Mouse (Mus musculus): ENCODE measurements around the gene Hcar1. TPM values are rescaled to one million over a fixed set of nuclear protein-coding genes. Genes with fewer than 3 reads are reported as not detected.

Gene Hcar1
- total and polyA plus RNA-seq, 3 experiments: not detected

DNA sequence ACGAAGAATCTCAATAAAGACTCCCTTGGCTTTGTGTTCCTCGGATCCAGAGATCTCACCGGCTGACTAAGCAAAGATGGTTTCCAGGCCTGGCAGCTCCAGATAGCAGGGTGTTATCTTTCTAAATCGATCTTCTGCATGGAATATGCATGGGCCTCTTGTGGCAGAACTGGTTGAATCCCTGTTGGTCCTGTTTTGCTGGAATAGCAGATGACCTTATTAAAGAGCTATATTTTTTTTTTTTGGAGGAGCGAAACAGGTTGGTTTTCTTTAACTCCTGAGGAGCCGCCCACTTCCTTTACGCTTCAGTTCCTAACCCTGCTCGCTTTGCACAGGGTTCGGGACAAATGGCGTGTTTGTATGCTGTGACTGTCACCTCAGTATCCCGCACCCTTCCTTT lies 16.6 kb upstream of the Hcar1 start:
- H3K9ac ChIP-seq (ENCODE audit: control insufficient read depth, low read depth, low read length, poor library complexity, severe bottlenecking): no peak overlapping the region
- DNase-seq (ENCODE audit: low read depth, low spot score): no peak
- peaks cover 3 to 21% of the 10 kb centered on the region in 2 experiments; a peak in 3 of 4 replicates for H3K4me1 ChIP-seq (ENCODE audit: control insufficient read depth in 1 of 2, insufficient read depth in 2 of 2, low read length in 2 of 2)

DNA sequence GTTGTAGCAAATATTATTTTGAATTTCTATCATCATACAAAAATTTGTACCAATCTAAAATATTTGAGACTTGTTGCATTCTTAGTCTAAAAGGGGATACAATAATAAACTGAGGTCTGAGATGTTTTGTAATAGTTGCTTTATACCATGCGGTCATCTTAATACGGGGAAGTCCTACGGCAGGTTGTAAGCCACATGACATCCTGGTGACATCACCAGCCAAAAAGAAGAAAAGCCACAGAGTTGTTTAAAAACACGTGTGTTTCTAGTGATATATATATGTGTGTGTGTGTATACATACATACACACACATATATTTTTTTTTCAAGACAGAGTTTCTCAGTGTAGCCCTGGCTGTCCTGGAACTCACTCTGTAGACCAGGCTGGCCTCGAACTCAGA lies 13.7 kb upstream of the Hcar1 start:
- H3K27ac ChIP-seq (ENCODE audit: control insufficient read depth, low read depth, low read length): no peak overlapping the region
- no peak overlapping the region for H3K9ac ChIP-seq (ENCODE audit: control insufficient read depth, low read depth, low read length, poor library complexity, severe bottlenecking)
- H3K36me3 ChIP-seq (ENCODE audit: control insufficient read depth in 1 of 2, insufficient read depth in 2 of 2, low read length in 2 of 2): peaks cover 0 to 17% of the 10 kb centered on the region in 2 experiments; a peak in 2 of 4 replicates
- TF ChIP-seq USF2 (IDR thresholded peaks at IDR 0.05; ENCODE audit: borderline replicate concordance in 1 of 2, insufficient read depth in 1 of 2, low read depth in 1 of 2, low read length in 2 of 2): no peak
- no peak for TF ChIP-seq NELFE (IDR thresholded peaks at IDR 0.05; ENCODE audit: low read depth, low read length)
- TF ChIP-seq MAFK (IDR thresholded peaks at IDR 0.05; ENCODE audit: borderline replicate concordance, low read depth, low read length): no peak
- TF ChIP-seq E2F4 (IDR thresholded peaks at IDR 0.05; ENCODE audit: borderline replicate concordance, low read depth, low read length): no peak
- TF ChIP-seq TCF12 (IDR thresholded peaks at IDR 0.05; ENCODE audit: low read depth, low read length): no peak
- no peak for TF ChIP-seq UBTF (IDR thresholded peaks at IDR 0.05; ENCODE audit: borderline replicate concordance, insufficient read depth, low read depth, low read length)
- no peak for TF ChIP-seq MYC (IDR thresholded peaks at IDR 0.05; ENCODE audit: low read depth, low read length)
- TF ChIP-seq MEF2A (IDR thresholded peaks at IDR 0.05; ENCODE audit: extremely low read depth, insufficient replicate concordance, low read depth, low read length, poor library complexity, severe bottlenecking): no peak
- no peak for TF ChIP-seq POLR2A (IDR thresholded peaks at IDR 0.05; ENCODE audit: control insufficient read depth in 1 of 2, insufficient read depth in 1 of 2, low read depth in 1 of 2, low read length in 2 of 2, poor library complexity in 1 of 2)
- TF ChIP-seq KAT2A (conservative IDR thresholded peaks at IDR 0.05; ENCODE audit: low read depth, low read length): no peak
- TF ChIP-seq SIN3A (IDR thresholded peaks at IDR 0.05; ENCODE audit: low read length): no peak
- TF ChIP-seq MAZ (IDR thresholded peaks at IDR 0.05; ENCODE audit: low read depth, low read length): no peak
- no peak for TF ChIP-seq HCFC1 (IDR thresholded peaks at IDR 0.05; ENCODE audit: low read depth, low read length)
- no peaks in the 10 kb centered on the region for H3K27me3 ChIP-seq (ENCODE audit: control insufficient read depth in 1 of 2, insufficient read depth in 2 of 2, low read length in 2 of 2)
- no peaks in the 10 kb centered on the region for H3K79me2 ChIP-seq (ENCODE audit: control insufficient read depth, insufficient read depth, low read length, poor library complexity)
- DNase-seq (ENCODE audit: low read depth, low spot score): no peak
- peaks cover 4 to 21% of the 10 kb centered on the region in 2 experiments; a peak in 3 of 4 replicates for H3K4me1 ChIP-seq (ENCODE audit: control insufficient read depth in 1 of 2, insufficient read depth in 2 of 2, low read length in 2 of 2)
- no peak overlapping the region for H3K4me3 ChIP-seq (ENCODE audit: control insufficient read depth in 1 of 2, insufficient read depth in 1 of 2, low read depth in 2 of 2, low read length in 2 of 2)
- no peaks in the 10 kb centered on the region for H3K9me3 ChIP-seq (replicated peaks; ENCODE audit: insufficient read depth, low read length)

More for the DNA sequence above, 16.6 kb upstream of the Hcar1 start:
- no peaks in the 10 kb centered on the region for H3K9me3 ChIP-seq (replicated peaks; ENCODE audit: insufficient read depth, low read length)
- TF ChIP-seq TCF12 (IDR thresholded peaks at IDR 0.05; ENCODE audit: low read depth, low read length) (no peak), CTCF (IDR thresholded peaks at IDR 0.05 in 2 of 3, conservative IDR thresholded peaks at IDR 0.05 in 1 of 3; ENCODE audit: control insufficient read depth in 1 of 3, insufficient read depth in 1 of 3, low read depth in 2 of 3, low read length in 3 of 3, poor library complexity in 1 of 3, severe bottlenecking in 1 of 3) (no peak), USF1 (IDR thresholded peaks at IDR 0.05; ENCODE audit: low read depth, low read length) (no peak), NRF1 (IDR thresholded peaks at IDR 0.05; ENCODE audit: insufficient read depth, low read depth, low read length, poor library complexity, severe bottlenecking) (no peak), GATA1 (IDR thresholded peaks at IDR 0.05; ENCODE audit: low read depth, low read length) (no peak), MAX (IDR thresholded peaks at IDR 0.05; ENCODE audit: low read length) (no peak), E2F4 (IDR thresholded peaks at IDR 0.05; ENCODE audit: borderline replicate concordance, low read depth, low read length) (no peak), CHD2 (IDR thresholded peaks at IDR 0.05; ENCODE audit: low read length) (no peak)
- H3K27me3 ChIP-seq (ENCODE audit: control insufficient read depth in 1 of 2, insufficient read depth in 2 of 2, low read length in 2 of 2): no peaks in the 10 kb centered on the region
- no peak overlapping the region for H3K4me3 ChIP-seq (ENCODE audit: control insufficient read depth in 1 of 2, insufficient read depth in 1 of 2, low read depth in 2 of 2, low read length in 2 of 2)
- H3K79me2 ChIP-seq (ENCODE audit: control insufficient read depth, insufficient read depth, low read length, poor library complexity): no peaks in the 10 kb centered on the region
- no peak overlapping the region for H3K27ac ChIP-seq (ENCODE audit: control insufficient read depth, low read depth, low read length)
- peaks cover 0 to 17% of the 10 kb centered on the region in 2 experiments; a peak in 2 of 4 replicates for H3K36me3 ChIP-seq (ENCODE audit: control insufficient read depth in 1 of 2, insufficient read depth in 2 of 2, low read length in 2 of 2)

Data from MEL (cell line).